Mouse (Mus musculus) erythroblast, embryonic 14.5 days (primary cell): ENCODE results near the gene Fam160a1.

Experiments
- GATA1 ChIP-seq: IDR thresholded peaks from 2 replicates; pipeline ENCODE4 v1.6.1; 2012; ENCODE audit warnings: low read length, inconsistent platforms, mixed read lengths
- TAL1 ChIP-seq: IDR thresholded peaks from 3 replicates; pipeline ENCODE4 v1.6.1; 2012; ENCODE audit warnings: low read length, inconsistent platforms, mixed read lengths

- TF ChIP-seq GATA1 (no peak), TAL1 (no peak)
These were observed 152.4 kb downstream of the Fam160a1 start for GRCm38 (mm10) chr3:85664591-85665171.
